Mouse (Mus musculus) small intestine, adult 2 months (tissue): ENCODE results near the gene Cog1.

ENCODE experiments used
- CTCF ChIP-seq: fragments of 200-500 bp; IDR thresholded peaks from 2 replicates; pipeline ENCODE4 v1.5.1; 2012; ENCODE audit warnings: low read depth, mild to moderate bottlenecking, control low read depth, inconsistent platforms, low read length, moderate library complexity, mixed read lengths; ENCODE audit not compliant: insufficient replicate concordance, insufficient read length; ENCODE audit errors: extremely low read depth
- POLR2A ChIP-seq: fragments of 200-500 bp; IDR thresholded peaks from 2 replicates; pipeline ENCODE4 v1.6.1; 2012; ENCODE audit warnings: low read depth, mild to moderate bottlenecking, control low read depth, inconsistent platforms, low read length, moderate library complexity

DNA sequence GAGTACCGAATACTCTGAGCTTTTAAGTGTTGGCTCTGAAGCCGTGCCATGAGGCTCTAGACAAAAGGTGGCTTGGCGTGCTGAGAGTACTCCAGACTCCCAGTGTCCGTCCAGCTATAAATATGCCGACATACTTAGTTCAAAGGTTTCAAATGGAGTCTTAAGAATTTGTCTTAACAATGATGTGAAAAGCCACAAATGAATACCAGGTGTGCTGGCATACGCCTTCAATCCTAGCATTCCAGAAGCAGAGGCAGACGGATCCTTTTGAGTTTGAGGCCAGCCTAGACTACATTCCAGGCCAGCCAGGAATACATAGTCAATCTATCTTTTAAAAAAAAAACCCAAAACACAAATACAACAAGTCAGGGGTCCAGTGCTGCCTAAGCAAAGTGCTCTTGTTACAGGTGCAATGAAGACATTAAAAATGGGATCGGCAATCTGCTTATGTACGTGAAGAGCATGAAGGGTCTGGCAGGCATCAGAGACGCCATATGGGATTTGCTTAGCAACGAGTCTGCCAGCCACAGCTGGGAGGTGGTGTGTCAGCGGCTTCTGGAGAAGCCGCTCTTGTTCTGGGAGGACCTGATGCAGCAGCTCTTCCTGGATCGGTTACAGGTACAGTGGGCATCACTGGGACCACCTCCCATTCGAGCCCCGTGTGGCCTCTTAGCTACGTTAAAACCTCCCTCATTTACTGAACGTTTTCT lies 5.7 kb downstream of the Cog1 start:
- TF ChIP-seq CTCF (no peak), POLR2A (no peak)
